Mouse (Mus musculus) adrenal gland (tissue): ENCODE results near the gene Mars2.

Experiments used
- intact Hi-C: fragments of 180-260 bp; cut with DNase I; formaldehyde crosslinking; loops from one replicate; pipeline ENCODE4 v1.15.1; 2025
- long read RNA-seq, 2 experiments: library from polyadenylated mRNA; unstranded; transcript quantifications; one replicate each; pipeline ENCODE4 v2.0.0; 2020; ENCODE audit warnings: borderline replicate concordance in 1 of 2; ENCODE audit not compliant: insufficient replicate concordance in 1 of 2

Mars2 gene
- long read RNA-seq, experiment 1, full-length matches to known transcripts: 8 of 8 reads
- long read RNA-seq, experiment 1, partial matches to known transcripts: 0 of 8 reads
- long read RNA-seq, experiment 1, other reads (novel, unspliced or antisense): 0 of 8 reads
- long read RNA-seq, experiment 2, full-length matches to known transcripts: 6 of 6 reads
- long read RNA-seq, experiment 2, partial matches to known transcripts: 0 of 6 reads
- long read RNA-seq, experiment 2, other reads (novel, unspliced or antisense): 0 of 6 reads

DNA sequence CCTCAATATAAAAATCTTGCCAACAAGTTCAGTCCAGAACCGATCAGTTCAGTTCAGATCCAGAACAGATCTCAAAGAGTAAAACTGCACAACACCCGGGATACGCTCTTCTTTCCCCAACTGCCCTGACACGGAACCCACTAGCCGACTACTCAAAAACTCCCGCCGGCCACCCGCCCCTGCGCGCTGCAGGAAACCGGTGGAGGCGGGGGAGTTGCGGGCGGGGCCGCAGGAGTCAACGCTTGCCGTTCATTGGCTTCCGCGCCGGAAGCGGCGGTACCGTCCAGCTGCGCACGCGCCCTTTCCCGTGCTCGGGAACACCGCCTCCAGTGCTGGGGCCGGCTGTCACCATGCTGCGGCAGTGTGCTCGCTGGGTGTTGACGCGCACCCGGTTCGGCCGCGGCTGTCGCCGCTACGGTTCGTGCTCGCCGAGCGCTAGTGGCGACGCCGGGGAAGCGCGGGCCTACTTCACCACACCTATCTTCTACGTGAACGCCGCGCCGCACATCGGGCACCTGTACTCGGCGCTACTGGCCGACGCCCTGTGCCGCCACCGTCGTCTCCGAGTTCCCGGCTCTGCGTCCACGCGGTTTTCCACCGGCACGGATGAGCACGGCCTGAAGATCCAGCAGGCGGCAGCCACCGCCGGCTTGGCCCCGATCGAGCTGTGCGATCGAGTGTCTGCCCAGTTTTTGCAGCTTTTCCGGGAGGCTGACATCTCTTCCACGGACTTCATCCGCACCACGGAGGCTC, at the start of gene Mars2:
Gene Mars2 (plus strand): TSS at position 288 of the 753 bp plus-strand sequence.
- intact Hi-C loops: loop anchor here (5.0 to 10.0 kb wide), 2 partner anchors 45 to 498 kb away; no protein-coding TSS in a partner anchor

- intact Hi-C loops: loop anchor here (5.0 kb wide), 2 partner anchors 45 to 190 kb away; partner anchors contain the start of gene Mars2
These were observed 45.0 kb upstream of the Mars2 start for GRCm38 (mm10) chr1:55192015-55192414.

DNA sequence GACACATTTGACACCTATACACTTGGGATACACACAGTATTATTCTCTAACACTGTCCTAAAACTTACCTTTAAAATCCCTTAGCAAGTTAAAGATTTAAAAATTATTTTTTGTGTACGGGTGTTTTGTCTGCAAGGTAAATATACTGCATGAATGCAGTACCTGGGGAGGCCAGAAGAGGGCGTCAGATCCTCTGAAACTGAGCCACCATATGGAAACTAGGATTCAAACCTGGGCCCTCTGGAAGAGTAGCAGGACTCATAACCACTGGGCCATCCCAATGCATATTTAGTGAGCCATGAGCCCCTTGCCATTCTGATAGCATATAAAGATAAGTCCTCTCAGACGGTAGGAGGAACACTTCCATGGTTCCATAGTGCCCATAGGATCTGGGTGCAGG, 44.2 kb upstream of the Mars2 start:
- intact Hi-C loops: loop anchor here (5.0 kb wide), 2 partner anchors 44 to 189 kb away; partner anchors contain the start of gene Mars2

DNA sequence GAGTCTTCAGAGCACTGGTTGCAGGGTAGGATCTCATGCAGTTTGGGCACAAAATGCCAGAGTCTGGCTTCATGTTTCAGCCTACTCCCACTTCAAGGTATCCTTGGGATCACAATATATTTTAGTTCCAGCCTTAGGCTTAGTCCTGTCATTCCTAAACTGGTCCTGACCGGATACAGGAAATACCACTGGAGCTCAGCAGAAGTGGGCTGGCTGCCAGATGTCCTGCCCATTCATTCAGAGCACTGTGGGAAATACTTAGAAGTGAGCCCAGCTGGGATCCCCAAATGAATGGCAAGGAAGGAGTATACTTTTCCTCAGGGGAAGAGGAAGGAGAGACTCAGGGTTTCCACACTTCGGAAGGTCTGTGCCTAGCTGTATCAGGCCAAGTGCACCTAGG, 43.7 kb upstream of the Mars2 start:
- intact Hi-C loops: loop anchor here (5.0 kb wide), 2 partner anchors 44 to 189 kb away; partner anchors contain the start of gene Mars2

DNA sequence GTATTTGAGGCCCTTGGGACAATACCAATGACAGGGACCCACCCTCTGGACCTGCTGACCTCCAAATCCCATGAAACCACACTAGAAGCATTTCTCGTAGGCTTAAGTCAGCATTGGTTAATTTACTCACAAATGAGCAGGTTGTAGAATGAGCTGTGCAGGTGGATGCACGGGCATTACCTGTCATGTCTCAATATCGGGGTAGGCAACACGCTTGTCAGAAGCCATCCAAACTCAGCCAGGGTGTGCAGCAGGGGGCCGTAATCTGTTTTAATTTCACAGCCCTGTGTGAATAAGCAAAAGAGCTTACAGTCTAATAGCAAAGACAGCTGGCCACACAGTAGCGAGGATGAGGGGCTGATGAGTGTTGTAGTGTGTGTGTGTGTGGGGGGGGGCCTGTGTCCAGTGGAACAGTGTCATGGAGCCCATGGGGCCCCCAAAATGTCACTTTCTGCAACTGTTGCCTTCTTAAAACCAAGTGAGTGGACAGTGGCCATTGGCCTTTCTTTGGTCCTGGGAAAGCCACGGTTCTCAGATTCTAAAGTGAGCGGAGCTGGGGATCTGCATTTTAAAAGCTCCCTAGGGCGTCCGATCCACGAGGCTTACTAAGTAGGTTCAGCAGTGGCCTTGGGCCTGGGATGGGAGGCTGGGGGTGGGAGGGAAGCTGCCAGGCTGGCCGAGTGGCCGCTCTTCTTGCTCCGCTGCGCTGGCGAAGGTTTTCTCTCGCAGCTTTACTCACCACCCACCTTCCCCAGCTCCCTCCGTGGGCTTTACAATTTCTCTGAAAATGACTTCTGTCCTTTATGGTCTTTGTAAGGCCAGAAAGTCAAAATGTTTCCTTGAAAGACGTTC, 42.7 kb upstream of the Mars2 start:
- intact Hi-C loops: loop anchor here (5.0 kb wide), 2 partner anchors 43 to 188 kb away; partner anchors contain the start of gene Mars2

- intact Hi-C loops: no loop called here
These were observed 42.0 kb upstream of the Mars2 start for GRCm38 (mm10) chr1:55195021-55195420.

GRCm38 (mm10) chr1:55196327-55197003, 40.5 kb upstream of the Mars2 start:
- intact Hi-C loops: no loop called here

GRCm38 (mm10) chr1:55198719-55199118, 38.3 kb upstream of the Mars2 start:
- intact Hi-C loops: no loop called here

DNA sequence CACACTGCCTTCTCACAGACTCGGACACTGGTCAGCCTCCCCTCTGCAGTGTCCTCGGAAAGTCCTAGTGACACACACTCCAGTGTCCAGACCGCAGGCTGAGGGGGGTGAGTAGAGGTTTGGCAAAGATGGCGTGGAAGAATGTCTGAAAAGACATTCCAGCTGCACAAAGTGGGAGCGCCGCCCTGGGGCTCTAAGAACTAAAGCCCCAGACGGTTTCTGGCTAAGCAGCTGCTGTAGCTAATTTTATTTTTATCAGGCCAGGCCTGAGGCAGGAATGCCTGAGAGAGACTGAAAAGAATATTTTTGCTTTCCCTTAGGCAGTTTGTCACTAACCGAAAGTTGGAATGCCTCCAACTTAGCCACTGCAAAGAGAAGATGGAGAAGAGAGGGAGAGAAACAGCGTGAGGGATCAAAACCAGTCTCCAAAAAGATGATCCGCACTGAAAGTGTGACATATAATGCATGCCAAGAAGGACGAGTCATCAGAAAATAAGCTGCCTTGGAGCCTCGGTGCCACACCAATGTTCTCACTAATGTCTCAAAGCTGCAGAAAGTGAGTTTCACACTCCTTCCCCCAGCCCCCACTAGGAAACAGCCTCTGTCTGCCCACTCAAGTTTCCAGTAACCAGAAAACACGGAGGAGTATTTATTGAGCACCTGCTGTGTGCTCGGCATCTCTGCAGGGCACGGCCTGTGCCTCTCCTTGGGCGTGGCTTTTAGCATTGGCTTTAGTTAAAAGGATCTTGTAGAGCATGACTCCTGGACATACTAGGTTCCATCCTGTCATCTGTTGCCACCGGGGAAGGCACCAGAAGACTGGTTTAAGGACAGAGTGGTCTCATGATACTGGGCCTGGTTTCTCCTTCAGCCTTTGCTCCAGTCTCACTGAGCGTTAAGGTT, 34.9 kb upstream of the Mars2 start:
- intact Hi-C loops: no loop called here

DNA sequence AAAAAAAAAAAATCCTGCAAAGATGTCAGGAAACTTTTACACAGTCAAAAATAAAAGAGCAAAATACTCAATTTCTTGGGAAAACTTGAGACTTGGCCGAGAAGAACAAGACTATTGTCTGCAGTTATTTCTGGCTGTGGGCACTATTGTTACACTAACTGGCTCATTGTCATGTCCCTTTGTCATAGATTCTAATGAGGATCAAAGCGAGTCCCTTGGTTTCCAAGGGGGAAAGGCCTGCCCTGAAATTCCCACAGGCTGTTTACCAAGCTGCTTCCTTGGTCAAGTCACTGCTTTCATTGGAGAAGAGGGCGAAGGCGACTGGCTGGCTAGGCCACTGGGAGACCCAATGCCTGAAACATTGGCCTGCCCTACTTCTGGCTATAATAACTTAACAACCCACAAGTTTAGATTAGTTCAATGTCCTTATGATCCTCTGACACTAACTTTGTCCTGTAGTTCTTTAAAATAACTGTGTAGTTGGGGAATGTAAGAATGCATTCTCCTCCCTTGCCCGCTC, 31.1 kb upstream of the Mars2 start:
- intact Hi-C loops: no loop called here

- intact Hi-C loops: no loop called here
These were observed 29.4 kb upstream of the Mars2 start for GRCm38 (mm10) chr1:55207561-55207960.

GRCm38 (mm10) chr1:55208500-55209140, 28.4 kb upstream of the Mars2 start:
- intact Hi-C loops: no loop called here

GRCm38 (mm10) chr1:55210202-55210965, 26.6 kb upstream of the Mars2 start:
- intact Hi-C loops: no loop called here

- intact Hi-C loops: no loop called here
These were observed 25.9 kb upstream of the Mars2 start for GRCm38 (mm10) chr1:55211081-55211480.

GRCm38 (mm10) chr1:55212771-55213170, 24.2 kb upstream of the Mars2 start:
- intact Hi-C loops: no loop called here

- intact Hi-C loops: no loop called here
These were observed 23.5 kb upstream of the Mars2 start for GRCm38 (mm10) chr1:55213475-55213874.

DNA sequence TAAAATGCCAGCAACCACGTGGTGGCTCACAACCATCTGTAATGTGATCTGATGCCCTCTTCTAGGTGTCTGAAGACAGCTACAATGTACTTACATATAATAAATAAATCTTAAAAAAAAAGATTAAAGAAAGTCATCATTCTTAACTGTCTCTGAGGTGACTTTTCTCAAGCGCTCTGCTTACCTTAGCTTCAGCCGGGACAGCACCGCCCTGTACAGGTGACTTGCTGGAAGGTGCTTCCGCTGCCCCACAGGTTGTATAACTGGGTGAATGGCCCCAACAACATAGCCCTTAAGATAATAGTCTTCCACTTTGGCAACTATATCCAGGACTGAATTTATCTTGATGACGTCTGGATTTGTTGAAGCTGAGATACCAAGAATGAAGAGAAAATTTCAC, 23.0 kb upstream of the Mars2 start:
- intact Hi-C loops: no loop called here

- intact Hi-C loops: no loop called here
These were observed 21.7 kb upstream of the Mars2 start for GRCm38 (mm10) chr1:55215185-55215813.
